Mouse (Mus musculus): ENCODE measurements around the gene Ppm1n.

DNA sequence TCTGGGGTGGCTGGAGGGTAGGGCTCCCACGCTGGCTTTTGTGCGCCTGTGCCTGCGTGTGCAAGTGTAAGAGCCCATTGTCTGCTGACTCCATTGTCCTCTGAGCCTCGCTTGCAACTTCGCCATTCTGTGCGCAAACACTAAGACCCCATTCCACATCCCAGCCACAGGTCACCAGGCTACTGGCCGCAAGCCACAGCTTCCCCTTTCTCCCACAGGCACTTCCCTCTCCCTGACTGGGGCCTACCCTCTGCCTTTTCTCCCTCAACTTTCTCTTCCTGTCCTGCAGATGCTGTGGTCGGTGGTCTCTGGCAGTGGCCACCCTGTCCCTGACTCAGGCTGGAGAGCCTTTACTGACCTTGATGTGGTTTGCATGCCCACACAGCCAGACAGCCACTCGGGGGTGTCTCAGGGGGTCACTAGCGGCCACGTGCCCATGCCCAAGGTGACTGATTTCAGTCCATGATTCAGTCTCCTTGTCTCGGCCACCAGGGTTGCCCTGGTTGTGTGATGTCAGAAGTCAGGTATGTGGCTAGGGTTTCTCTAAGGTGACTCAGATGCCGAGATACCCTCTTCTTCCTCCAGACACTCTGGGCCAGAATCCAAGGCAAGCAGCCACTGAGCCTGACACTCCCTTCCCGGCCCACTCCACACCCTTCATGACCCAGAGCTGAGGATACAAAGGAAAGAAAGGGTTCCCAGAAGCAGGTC lies 36.7 kb upstream of the Ppm1n start:
- TF ChIP-seq CTCF (IDR thresholded peaks at IDR 0.05 in 2 of 3, conservative IDR thresholded peaks at IDR 0.05 in 1 of 3; ENCODE audit: control insufficient read depth in 1 of 3, insufficient read depth in 1 of 3, low read depth in 2 of 3, low read length in 3 of 3, poor library complexity in 1 of 3, severe bottlenecking in 1 of 3): no peak
- no peak for TF ChIP-seq ELF1 (IDR thresholded peaks at IDR 0.05; ENCODE audit: low read depth, low read length)
- TF ChIP-seq MAX (IDR thresholded peaks at IDR 0.05; ENCODE audit: low read length): no peak
- no peak for TF ChIP-seq POLR2A (IDR thresholded peaks at IDR 0.05; ENCODE audit: control insufficient read depth in 1 of 2, insufficient read depth in 1 of 2, low read depth in 1 of 2, low read length in 2 of 2, poor library complexity in 1 of 2)
- TF ChIP-seq MYC (IDR thresholded peaks at IDR 0.05; ENCODE audit: low read depth, low read length): no peak
- no peak for TF ChIP-seq TBP (IDR thresholded peaks at IDR 0.05; ENCODE audit: low read depth, low read length)
- no peak for TF ChIP-seq MAFK (IDR thresholded peaks at IDR 0.05; ENCODE audit: borderline replicate concordance, low read depth, low read length)
- no peak for TF ChIP-seq USF1 (IDR thresholded peaks at IDR 0.05; ENCODE audit: low read depth, low read length)
- TF ChIP-seq USF2 (IDR thresholded peaks at IDR 0.05; ENCODE audit: borderline replicate concordance in 1 of 2, insufficient read depth in 1 of 2, low read depth in 1 of 2, low read length in 2 of 2): no peak
- TF ChIP-seq BHLHE40 (IDR thresholded peaks at IDR 0.05; ENCODE audit: borderline replicate concordance, low read depth, low read length): no peak
- TF ChIP-seq ZC3H11A (IDR thresholded peaks at IDR 0.05; ENCODE audit: low read depth, low read length): no peak
- TF ChIP-seq NELFE (IDR thresholded peaks at IDR 0.05; ENCODE audit: low read depth, low read length): no peak

Measured in MEL (cell line).